Comparison of ENCODE assay signal across 21 mouse cellular contexts in the genomic region with DNA sequence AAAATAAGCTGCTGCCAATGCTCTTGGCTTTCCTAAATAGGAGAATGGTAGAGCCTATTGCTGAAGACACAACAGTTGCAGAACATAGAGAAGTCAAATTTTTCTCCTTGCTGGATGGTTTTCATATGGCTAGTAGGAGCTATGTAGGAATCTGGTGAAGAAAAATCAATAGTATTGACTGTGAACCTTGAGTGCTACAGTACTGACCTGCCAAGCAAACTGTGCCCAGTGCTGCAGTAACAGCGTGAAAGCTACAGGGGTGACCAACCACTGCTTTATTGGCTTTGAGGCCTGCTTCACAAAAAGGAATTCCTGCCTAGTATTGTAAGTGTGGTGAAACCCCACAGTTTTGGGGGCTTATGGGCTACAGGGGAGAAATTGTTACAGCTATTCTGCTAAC. TPM values are rescaled to one million over a fixed set of nuclear protein-coding genes. Genes with fewer than 3 reads are reported as not detected.
DNase-seq lines count a peak whose midpoint lies in the region; ATAC-seq and TF ChIP-seq lines count a peak whose summit lies in the region.
"Had no signal": no experiment of that assay in that cellular context is flagged by ENCODE, and none has a peak within 500 bp of the region (broad histone marks: within the 10 kb centered on the region; RNA-seq: fewer than 3 reads in every experiment).

No protein-coding gene starts in this region.

- no peak overlapping the region for H3K27ac ChIP-seq in liver, adult 2 months (replicated peaks; ENCODE audit: insufficient read depth, low read depth, low read length)
- H3K27ac ChIP-seq in liver, postnatal 0 days (ENCODE audit: low read depth): no peak overlapping the region
- no peak overlapping the region for H3K27ac ChIP-seq in liver, embryonic 12.5 days

- ATAC-seq in liver, postnatal 0 days: peak; percentile 76
- no peak for ATAC-seq in liver, embryonic 12.5 days
- ATAC-seq: activated CD4-positive, CD25-positive, alpha-beta regulatory T cell, adult 4 months; CD4-positive, CD25-positive, alpha-beta regulatory T cell, adult 4 months; Patski had no signal

- H3K27me3 ChIP-seq in liver, adult 2 months (ENCODE audit: control insufficient read depth, insufficient read depth, low read length): no peaks in the 10 kb centered on the region
- H3K27me3 ChIP-seq in liver, postnatal 0 days (ENCODE audit: insufficient read depth, low read length): no peaks in the 10 kb centered on the region
- H3K27me3 ChIP-seq in liver, embryonic 12.5 days (replicated peaks): peaks cover 12% of the 10 kb centered on the region; the same call in 1 of the 2 replicates

- H3K36me3 ChIP-seq in liver, adult 2 months (ENCODE audit: control insufficient read depth, insufficient read depth, low read length): no peaks in the 10 kb centered on the region
- no peaks in the 10 kb centered on the region for H3K36me3 ChIP-seq in liver, postnatal 0 days (replicated peaks; ENCODE audit: insufficient read depth, low read length)
- no peaks in the 10 kb centered on the region for H3K36me3 ChIP-seq in liver, embryonic 12.5 days
- H3K36me3 ChIP-seq: G1E had no signal

- TF ChIP-seq CTCF in liver, adult 2 months (IDR thresholded peaks at IDR 0.05; ENCODE audit: low read depth, low read length): peak; percentile 18; the same call in 1 of the 2 replicates
- TF ChIP-seq CTCF in liver, postnatal 0 days (IDR thresholded peaks at IDR 0.05; ENCODE audit: low read depth): no peak

- peak; percentile 83 for DNase-seq in liver, adult 2 months (ENCODE audit: extremely low read depth, low read depth, low spot score)
- no peak for DNase-seq in liver
- no peak for DNase-seq in liver, postnatal 0 days
- DNase-seq in retina, embryonic 14.5 days (ENCODE audit: low spot score): peak; percentile 7
- no peak for DNase-seq in retina, postnatal 1 day
- DNase-seq: adrenal gland, adult 2 months; adrenal gland, adult 8-10 months; adrenal gland, postnatal 10 days; adrenal gland, postnatal 14 days; adrenal gland, postnatal 25 days; adrenal gland, postnatal 36 days; B cell, adult 2 months; cerebellum, adult 11 months; cerebellum, adult 11-12 months; cerebellum, adult 18-20 months had no signal

- no peak overlapping the region for H3K4me3 ChIP-seq in liver, adult 2 months (ENCODE audit: insufficient read depth, low read depth, low read length)
- no peak overlapping the region for H3K4me3 ChIP-seq in liver, postnatal 0 days (ENCODE audit: low read depth, low read length)
- no peak overlapping the region for H3K4me3 ChIP-seq in liver, embryonic 12.5 days

- no peaks in the 10 kb centered on the region for H3K79me2 ChIP-seq in liver, adult 2 months (ENCODE audit: control insufficient read depth, insufficient read depth, low read length)

- TF ChIP-seq EP300 in liver, postnatal 0 days (IDR thresholded peaks at IDR 0.05; ENCODE audit: low read depth): no peak

- H3K9ac ChIP-seq in liver, adult 2 months (ENCODE audit: low read depth, low read length): no peak overlapping the region
- no peak overlapping the region for H3K9ac ChIP-seq in liver, postnatal 0 days (replicated peaks)
- H3K9ac ChIP-seq in liver, embryonic 12.5 days: no peak overlapping the region

- no peaks in the 10 kb centered on the region; the same call in 1 of the 2 replicates for H3K4me1 ChIP-seq in liver, adult 2 months (ENCODE audit: control insufficient read depth, insufficient read depth, low read length)
- no peaks in the 10 kb centered on the region for H3K4me1 ChIP-seq in liver, postnatal 0 days (ENCODE audit: insufficient read depth)
- H3K4me1 ChIP-seq in liver, embryonic 12.5 days: no peaks in the 10 kb centered on the region

- no peak overlapping the region for H3K4me2 ChIP-seq in liver, postnatal 0 days (ENCODE audit: low read depth, low read length)
- no peak overlapping the region for H3K4me2 ChIP-seq in liver, embryonic 12.5 days

- no peak for TF ChIP-seq POLR2A in liver, adult 2 months (IDR thresholded peaks at IDR 0.05; ENCODE audit: extremely low read depth, insufficient read depth, low read length)

- no peaks in the 10 kb centered on the region; the same call in 1 of the 2 replicates for H3K9me3 ChIP-seq in liver, postnatal 0 days (ENCODE audit: low read length)
- H3K9me3 ChIP-seq in liver, embryonic 12.5 days (replicated peaks): no peaks in the 10 kb centered on the region
- H3K9me3 ChIP-seq: G1E had no signal

- WGBS in liver, adult 2 months: 9% methylated on average over 1 of the region's 1 CpGs
- 41% methylated on average over 1 of the region's 1 CpGs for WGBS in liver, postnatal 0 days (ENCODE audit: insufficient replicate concordance)
- WGBS in liver, embryonic 12.5 days (ENCODE audit: insufficient replicate concordance): 38% methylated on average over 1 of the region's 1 CpGs

RNA-seq across cellular contexts. Expression of gene Tnfrsf13b, which starts 28.5 kb away (rescaled TPM):
- 0.65 and 1.7 TPM in 2 replicates for total RNA-seq in liver, adult 2 months (2014; rRNA removed)
- 0.37 and 0.91 TPM in 2 replicates for polyA plus RNA-seq in liver, adult 2 months (2012; rRNA removed)
- 8.1 and 9.4 TPM in 2 replicates for polyA plus RNA-seq in liver, postnatal 0 days (2015; fragmentation: Nextera tagmentation; extraction: Ambion mirVana)
- 3.2 and 4.8 TPM in 2 replicates for polyA plus RNA-seq in liver, embryonic 12.5 days (2016; fragmentation: Nextera tagmentation; extraction: Ambion mirVana)
- polyA plus RNA-seq: C2C12, Patski had no signal

Comparison
In these comparisons a context has a peak if more than half of its experiments do, and no peak if none do; other contexts are left out.
1. DNase-seq: peak in liver, adult 2 months (single experiment) and retina, embryonic 14.5 days (single experiment); none in liver (single experiment), liver, postnatal 0 days (single experiment) and retina, postnatal 1 day (single experiment).